Mouse (Mus musculus) kidney, adult 9 months (tissue): Measurements from ENCODE around the gene Gm44965.

Experiments used
- DNase-seq: peaks from one replicate; pipeline ENCODE4 v3.0.0; 2022

The Gm44965 gene

GRCm38 (mm10) chr6:48593158-48594042 lies at the start of gene Gm44965, which contains the start of gene Repin1:
Gm44965 (plus strand) TSS chr6:48593941.
Repin1 (plus strand) TSS chr6:48593883.
- peak; percentile 97 for DNase-seq

- no peak for DNase-seq
Observed at GRCm38 (mm10) chr6:48545251-48545650, 48.5 kb upstream of the Gm44965 start.

GRCm38 (mm10) chr6:48546271-48546670 lies 47.5 kb upstream of the Gm44965 start:
- peak; percentile 63 for DNase-seq

- no peak for DNase-seq
Observed at GRCm38 (mm10) chr6:48546858-48547257, 46.9 kb upstream of the Gm44965 start.

- no peak for DNase-seq
Observed at GRCm38 (mm10) chr6:48548314-48548713, 45.4 kb upstream of the Gm44965 start.

- peak; percentile 50 for DNase-seq
Observed at GRCm38 (mm10) chr6:48552918-48553317, 40.8 kb upstream of the Gm44965 start.

- DNase-seq, result no peak
Observed at GRCm38 (mm10) chr6:48553819-48554218, 39.9 kb upstream of the Gm44965 start.

GRCm38 (mm10) chr6:48554280-48555103 lies 39.2 kb upstream of the Gm44965 start, which contains the start of gene Lrrc61:
Lrrc61 (plus strand) TSS chr6:48554796.
- peak; percentile 98 for DNase-seq

GRCm38 (mm10) chr6:48555104-48555890 lies 38.4 kb upstream of the Gm44965 start:
- peak; percentile 84 for DNase-seq

GRCm38 (mm10) chr6:48555956-48556355 lies 37.8 kb upstream of the Gm44965 start:
- DNase-seq, result no peak

- peak; percentile 59 for DNase-seq
Observed at GRCm38 (mm10) chr6:48565693-48566310, 27.9 kb upstream of the Gm44965 start.

- DNase-seq, result peak; percentile 91
Observed at GRCm38 (mm10) chr6:48566312-48566711, 27.4 kb upstream of the Gm44965 start.

- DNase-seq, result peak; percentile 85
Observed at GRCm38 (mm10) chr6:48568036-48568984, 25.4 kb upstream of the Gm44965 start.

GRCm38 (mm10) chr6:48569065-48569807 lies 24.5 kb upstream of the Gm44965 start:
- peak; percentile 75 for DNase-seq

GRCm38 (mm10) chr6:48572014-48572413 lies 21.7 kb upstream of the Gm44965 start:
- DNase-seq, result no peak

- peak; percentile 80 for DNase-seq
Observed at GRCm38 (mm10) chr6:48572572-48573061, 21.1 kb upstream of the Gm44965 start, which contains the start of gene Rarres2. Rarres2 (minus strand) TSS chr6:48572789.

- no peak for DNase-seq
Observed at GRCm38 (mm10) chr6:48573280-48573679, 20.5 kb upstream of the Gm44965 start.

GRCm38 (mm10) chr6:48573981-48574380 lies 19.8 kb upstream of the Gm44965 start:
- no peak for DNase-seq

- no peak for DNase-seq
Observed at GRCm38 (mm10) chr6:48578736-48579135, 15.0 kb upstream of the Gm44965 start.

- no peak for DNase-seq
Observed at GRCm38 (mm10) chr6:48579215-48579648, 14.5 kb upstream of the Gm44965 start.
